Mouse (Mus musculus): ENCODE results near the gene Tesc. TPM values are rescaled to one million over a fixed set of nuclear protein-coding genes. Genes with fewer than 3 reads are reported as not detected.

The Tesc gene
- total RNA-seq, 2 experiments from 2014 or later, result 3.7 to 5.4 TPM

DNA sequence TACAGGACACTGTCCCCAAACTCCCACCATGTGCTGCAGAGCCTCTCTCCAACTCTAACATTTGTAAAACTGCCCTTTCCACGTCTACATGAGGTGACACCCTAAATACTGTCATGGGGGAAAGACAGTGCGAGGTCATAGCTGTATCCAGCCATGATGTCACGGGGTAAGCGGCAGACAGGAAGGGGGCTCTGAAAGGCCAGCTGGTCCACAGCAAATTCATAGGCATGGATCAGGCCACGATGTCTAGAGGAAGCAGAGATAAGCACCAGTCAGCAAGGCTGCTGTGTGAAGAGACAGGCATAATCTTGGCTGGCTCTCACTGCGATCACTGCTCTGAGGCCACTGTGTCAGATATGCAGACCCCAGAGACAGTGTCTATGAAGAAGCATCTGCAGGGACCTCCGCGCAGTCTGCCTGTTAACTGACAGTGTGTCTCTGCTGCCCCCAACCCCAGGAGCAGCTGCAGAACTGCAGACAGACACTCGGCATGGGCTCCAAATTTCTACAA, 40.5 kb downstream of the Tesc start:
- no peak for DNase-seq
- intact Hi-C loops (cut with DNase I), result loop anchor here (2.0 to 10.0 kb wide), 2 partner anchors 63 to 563 kb away; no protein-coding TSS in a partner anchor

DNA sequence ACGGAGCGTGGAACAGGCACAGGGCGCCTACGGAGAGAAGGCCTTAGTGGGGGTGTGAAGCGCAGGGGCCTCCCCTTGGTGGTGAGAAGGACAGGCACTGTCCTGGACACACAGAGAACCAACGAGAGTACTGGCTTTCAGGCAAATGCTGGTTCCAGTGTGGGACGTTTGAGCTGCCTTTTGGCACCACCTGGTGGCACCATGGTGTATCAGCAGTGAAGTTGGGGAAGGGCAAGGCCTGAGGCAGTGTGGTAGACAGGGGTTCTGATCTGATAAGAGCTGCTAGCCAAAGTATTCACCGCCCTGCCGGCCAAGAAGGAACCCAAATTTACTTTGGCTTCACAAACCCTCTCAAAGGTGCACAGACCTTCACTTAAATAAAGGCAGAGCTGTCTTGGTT, 41.8 kb downstream of the Tesc start:
- peak; percentile 79 for DNase-seq
- intact Hi-C loops (cut with DNase I), result loop anchor here (2.0 to 10.0 kb wide), 2 partner anchors 65 to 565 kb away; no protein-coding TSS in a partner anchor

DNA sequence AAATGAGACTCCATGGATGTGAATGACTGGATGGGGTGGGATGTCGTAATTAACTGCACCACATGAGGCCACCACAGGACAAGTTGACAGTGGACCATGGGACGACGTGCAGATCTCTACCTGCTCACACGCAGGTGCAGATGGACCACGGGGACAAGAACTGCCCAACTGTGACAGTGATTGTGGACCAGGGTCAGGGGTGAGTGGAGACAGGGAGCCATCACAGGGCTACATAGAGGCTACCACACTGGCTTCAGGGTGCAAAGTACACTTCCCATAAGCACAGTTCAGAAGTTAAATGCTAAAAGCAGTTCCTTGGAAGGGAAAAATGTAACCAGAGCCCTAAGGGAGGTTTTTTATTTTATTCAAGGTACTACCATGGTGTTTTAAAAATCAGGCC, 44.2 kb downstream of the Tesc start:
- DNase-seq, result no peak
- intact Hi-C loops (cut with DNase I), result no loop called here

DNA sequence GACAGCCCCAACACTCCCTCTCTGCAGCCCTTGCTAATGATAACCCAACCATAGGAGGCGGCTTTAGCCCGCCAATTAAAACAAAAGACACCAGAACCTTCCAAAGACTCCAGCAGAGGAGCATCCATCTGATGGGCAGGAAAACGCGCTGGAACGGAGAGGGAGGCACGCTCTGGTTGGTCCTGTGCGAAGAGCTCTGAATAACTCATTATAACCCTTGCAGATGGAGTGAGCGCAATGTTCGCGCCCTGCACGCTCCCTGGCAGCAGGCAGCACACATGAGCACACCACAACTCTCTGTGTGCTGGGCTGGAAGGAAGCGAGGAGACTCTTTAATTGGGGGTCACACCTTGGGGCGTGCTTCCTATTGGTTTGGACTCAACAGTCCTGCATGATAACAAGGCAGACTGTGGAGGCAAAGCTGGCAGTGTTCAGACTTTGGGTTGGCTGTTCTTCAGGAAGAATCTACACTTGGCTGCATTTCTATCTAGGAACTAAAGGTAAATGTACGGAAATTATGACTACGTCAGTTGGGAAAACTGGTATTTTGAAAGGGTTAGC, 45.8 kb downstream of the Tesc start:
- intact Hi-C loops (cut with DNase I), result no loop called here
- DNase-seq, result peak; percentile 64

DNA sequence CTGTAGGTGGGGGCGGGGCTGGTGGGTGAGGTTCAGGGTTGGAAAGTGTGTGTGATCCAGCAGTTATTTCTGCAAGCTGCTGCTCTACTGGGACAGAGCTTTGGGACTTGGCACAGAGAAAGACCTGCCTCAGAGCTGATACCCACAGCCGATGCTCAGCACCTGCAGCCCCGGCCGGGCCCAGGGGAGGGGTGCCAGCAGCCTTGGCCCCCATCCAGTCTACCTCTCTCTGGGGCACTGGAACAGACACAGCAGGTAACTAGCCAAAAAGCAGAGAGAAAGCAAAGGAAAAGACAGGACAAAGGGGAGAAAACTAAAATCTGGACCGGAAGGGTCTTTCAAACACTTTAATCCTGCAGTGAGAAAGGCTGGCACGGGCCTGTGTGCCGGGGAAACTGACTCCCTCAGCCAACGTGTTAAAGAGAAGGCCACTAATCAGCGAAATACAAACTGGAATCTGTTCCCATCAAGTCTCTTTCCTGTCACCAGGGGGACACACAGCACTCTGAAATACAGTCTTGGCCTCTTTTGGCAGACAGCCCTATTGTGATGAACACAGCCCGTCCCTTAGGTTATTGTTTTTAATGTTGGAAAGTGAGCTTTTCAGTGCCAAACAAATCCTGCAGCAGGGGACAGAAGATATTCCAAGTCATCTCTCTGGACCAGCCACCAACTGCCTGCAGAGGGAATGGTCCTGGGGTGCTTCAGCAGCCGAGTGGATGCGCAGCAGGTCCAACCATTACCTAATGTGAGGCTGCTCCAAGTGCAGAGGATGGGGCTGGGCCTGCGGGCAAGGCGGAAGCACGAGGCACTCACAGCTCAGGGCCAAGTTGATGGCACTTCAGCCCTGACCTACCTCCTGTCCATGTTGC, 49.4 kb downstream of the Tesc start:
- peak; percentile 72 for DNase-seq
- intact Hi-C loops (cut with DNase I), result no loop called here

DNA sequence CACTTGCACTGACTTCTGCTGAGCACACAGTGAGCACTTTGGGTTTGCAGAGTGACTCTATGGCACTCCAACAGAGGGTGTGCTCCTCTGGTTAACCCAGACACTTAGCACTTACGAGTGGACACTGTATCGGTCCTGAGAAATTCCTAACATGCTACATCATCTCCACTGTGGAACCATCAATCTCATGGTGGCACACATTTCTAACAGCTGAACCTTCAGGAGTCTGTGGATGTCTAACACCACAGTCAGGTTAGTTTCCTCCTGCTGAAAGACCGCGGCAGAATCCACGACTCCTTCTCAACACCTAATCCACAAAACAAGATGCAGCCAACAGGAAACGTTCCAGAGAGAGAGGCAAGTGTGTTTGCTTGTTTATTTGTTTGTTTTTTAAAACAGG, 51.0 kb downstream of the Tesc start:
- intact Hi-C loops (cut with DNase I), result no loop called here
- no peak for DNase-seq

DNA sequence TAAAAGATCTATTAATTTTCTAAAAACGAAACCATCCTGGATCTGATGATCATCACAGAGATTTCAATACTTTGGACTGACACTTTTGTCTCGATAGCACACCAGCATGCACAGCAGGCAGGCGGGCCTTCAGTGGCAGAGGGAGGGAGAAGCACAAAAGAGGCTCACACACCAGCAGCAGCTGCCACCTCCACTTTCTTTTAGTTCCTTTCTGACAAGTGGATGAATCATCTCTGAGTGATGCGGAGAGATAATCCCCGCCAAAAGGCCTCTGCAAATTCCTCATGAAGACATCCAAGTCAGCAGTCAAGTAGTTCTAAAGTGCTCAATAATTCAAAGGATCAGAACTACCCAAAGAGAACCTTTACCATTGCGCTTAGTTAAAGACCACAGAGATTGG, 51.8 kb downstream of the Tesc start:
- intact Hi-C loops (cut with DNase I), result no loop called here
- no peak for DNase-seq

DNA sequence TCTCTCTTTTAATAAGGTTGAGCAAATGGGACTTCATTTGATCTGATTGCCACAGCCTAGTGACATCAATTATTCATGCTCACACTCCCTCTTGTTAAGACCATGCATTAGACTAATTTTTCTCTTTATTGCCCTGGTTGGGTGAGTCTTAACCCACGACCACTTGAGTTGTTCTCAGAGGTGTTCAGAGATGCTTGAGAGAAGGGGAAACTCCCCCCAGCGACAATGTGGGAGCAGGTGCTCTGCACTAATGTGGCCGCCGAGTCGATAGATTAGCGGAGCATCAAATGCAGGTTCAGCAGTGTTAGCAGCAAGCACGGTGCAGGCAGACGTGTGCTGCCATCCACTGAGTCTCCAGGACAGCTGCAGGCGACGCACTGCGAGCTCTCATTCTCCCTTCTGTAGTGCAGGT, 52.3 kb downstream of the Tesc start:
- intact Hi-C loops (cut with DNase I), result no loop called here

DNA sequence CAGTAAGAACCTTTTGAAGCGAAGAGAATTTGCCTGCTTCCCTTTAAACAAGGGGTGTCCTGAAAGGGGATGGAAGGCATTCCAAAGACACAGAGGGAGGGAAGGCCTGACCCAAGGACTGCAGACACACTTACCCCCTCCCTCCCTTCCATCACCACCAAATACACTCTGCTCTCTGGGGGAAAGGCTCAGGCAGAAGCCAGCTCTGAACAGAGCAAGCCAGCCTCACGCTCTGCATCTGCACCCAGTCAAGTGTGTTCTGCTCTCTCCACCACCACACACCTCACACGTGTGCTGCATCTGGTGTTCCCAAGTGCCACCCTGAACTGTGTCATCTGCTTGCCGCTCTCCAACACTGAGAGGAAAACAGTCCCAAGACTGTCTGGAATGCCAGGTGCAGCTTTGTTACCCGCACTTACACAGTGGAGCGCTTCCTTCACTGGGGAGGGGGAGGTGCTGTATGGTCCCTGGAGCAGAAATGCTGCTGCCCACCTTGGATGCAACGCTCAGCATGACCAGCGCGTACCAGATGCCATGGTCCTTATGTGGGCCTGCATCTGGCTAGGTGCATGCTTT, 53.9 kb downstream of the Tesc start:
- DNase-seq, result no peak
- intact Hi-C loops (cut with DNase I), result no loop called here

More for the DNA sequence above, 52.3 kb downstream of the Tesc start:
- no peak for DNase-seq

DNA sequence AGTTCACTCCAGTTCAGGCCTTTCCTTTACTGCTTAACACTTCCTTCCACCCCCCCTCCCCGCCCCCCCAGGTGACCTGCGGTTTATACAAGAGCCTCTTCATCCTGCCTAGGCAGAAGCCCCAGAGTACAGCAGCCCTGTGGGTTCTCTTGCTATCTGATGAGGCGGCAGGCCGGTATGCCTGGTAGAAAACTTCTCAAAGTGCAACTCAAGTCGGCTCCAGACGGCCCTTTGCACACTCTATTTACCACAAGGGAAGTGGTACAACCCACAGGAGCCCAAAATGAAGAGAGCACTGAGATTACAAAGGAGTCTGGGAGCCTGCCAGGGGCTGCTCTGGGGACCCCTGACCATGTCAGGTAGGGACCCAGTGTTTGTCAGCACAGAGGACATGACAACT, 54.5 kb downstream of the Tesc start:
- no peak for DNase-seq
- intact Hi-C loops (cut with DNase I), result no loop called here

DNA sequence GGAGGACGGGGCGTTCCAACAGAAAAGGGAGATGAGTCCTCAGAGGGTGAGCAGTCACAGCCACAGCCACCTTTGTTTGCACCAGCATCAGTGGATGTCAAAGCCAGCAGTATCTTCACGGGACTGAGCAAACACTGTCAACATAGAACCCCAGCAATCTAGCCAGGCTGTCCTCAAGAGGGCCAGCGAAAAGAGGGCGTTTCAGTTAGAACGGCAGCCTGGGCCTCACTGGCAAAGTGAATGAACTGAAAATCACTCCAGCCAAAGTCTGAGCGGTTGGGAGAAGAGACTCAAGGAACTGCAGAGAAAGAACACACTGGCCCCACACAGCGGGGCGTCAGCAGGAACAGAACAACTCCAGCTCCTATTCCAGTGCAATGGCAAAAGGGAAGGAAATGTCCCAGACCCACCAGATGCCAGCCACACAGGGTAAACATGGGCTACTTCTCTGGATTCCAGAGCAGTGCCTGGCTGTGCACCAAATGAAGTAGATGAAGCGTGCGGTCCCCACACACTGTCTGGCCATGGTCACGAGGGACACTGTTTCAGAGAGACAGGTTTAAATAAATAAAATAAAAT, 55.6 kb downstream of the Tesc start:
- peak; percentile 65 for DNase-seq
- intact Hi-C loops (cut with DNase I), result no loop called here

DNA sequence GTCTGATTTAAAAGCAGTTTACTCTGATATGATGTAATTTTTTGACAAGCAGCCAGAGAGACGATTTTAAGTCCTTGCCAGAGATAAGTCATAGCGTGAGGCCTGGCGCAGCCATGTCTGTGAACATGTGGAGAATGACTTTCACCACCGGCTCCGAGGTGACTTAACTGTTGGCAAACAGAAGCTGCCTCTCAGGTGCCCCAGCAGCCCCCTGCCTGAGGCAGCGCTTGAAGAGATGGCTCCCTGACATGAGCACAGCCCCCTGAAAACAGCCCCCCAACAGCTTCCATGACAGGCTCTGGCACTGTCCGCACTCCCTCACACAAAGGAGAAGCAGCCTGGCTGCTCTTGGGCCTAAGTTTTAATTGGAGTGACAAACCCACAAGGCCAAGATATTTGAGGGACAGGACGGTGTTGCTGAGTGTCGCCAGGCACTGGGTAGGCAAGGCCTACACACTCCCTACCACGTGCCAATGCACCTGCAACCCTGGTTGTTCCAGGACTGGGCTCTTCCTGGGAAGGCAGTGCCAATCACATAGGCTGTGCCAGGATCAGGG, 56.7 kb downstream of the Tesc start:
- intact Hi-C loops (cut with DNase I), result no loop called here

DNA sequence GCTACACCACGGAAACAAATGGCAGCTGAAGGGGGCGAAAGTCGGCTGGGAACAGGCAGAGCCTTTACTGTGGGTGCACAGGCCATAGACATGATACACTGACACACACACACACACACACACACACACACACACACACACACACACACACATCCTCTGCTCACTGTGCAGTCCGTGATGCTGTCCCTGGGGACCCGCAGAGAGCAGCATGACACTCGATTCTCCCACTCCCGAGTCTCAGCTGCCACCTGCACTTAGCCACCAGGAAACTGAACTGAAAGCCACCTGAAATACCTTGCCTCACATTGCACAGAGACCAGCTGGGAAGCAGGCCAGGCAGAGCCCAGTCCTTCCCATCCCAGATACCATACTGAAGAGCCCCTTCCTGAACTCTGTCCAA, 57.8 kb downstream of the Tesc start:
- intact Hi-C loops (cut with DNase I), result no loop called here
- DNase-seq, result no peak

More for the DNA sequence above, 56.7 kb downstream of the Tesc start:
- peak; percentile 57 for DNase-seq

DNA sequence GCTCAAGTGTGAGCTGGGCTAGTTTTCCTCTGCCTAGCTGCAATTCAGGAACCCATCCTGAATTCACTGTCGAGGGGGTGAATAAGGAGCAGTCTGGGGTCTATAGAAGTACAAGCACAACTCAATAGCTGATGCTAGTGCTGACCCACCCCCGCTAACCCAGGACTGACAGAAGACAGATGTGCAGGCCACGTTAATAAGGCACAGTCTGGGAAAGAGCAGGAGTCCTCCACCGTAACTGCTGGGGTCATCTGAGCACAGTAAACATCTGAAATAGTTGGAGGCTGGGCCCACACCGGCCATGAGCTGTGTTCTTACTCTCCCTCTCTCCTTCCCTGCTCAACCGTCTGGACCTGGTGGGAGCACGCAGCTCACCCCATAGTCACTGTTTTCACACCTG, 59.4 kb downstream of the Tesc start:
- DNase-seq, result no peak
- intact Hi-C loops (cut with DNase I), result no loop called here

DNA sequence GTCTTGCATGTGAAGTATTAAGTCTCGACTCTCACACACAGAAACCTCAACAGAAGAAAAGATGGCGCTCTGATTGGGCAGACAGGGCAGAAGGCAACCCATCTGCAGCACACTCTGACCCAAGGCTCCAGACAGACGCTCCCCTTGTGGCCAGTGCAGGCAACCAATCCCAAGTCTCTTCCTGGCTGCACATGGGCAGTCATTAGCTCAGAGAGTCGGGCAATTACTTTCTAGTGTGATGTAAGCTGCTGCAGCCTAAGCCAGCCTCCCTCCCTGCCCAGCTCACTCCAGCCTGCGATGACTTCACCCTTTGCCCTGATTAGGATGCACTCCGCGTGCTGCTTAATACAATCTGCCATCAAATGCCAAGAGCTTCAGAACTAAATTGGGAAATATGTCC, 61.6 kb downstream of the Tesc start:
- DNase-seq, result peak; percentile 63
- intact Hi-C loops (cut with DNase I), result no loop called here

DNA sequence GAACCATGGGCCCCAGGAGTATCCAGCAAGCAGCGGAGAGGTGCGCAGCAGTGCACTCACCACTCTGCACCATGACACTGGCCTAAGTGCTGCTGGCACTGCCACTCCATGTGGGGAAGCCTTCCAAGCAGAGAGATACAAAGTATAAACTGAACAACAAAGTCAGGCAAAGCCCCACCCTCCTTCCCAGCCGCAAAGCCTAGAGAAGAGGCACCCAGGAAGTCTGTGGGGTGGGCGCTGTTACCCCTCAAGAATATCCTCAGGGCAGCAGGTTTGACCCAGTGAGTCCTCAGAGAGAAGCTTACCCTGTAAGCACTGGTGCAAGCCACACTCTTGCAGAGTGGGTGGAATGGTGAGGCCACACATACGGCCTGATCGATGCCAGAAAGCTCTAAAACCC, 62.6 kb downstream of the Tesc start:
- DNase-seq, result no peak
- intact Hi-C loops (cut with DNase I), result no loop called here

DNA sequence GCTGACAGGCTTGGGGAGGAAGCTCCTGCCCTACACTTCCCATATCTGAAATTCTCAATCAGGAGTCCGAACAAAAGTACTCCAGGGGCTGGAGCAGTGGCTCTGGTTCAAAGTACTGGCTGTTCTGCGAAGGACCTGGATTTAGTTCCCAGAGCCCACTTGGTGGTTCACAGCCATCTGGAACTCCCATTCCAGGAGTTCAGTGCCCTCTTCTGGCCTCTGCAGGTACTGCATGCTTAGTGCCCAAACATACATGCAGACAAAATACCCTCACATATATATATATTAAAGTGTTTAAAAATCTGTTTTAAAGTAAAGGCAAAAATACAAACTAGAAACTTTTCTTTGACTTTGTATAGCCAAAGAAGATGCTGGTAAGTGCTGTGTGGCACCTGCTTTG, 63.3 kb downstream of the Tesc start:
- DNase-seq, result no peak
- intact Hi-C loops (cut with DNase I), result no loop called here

DNA sequence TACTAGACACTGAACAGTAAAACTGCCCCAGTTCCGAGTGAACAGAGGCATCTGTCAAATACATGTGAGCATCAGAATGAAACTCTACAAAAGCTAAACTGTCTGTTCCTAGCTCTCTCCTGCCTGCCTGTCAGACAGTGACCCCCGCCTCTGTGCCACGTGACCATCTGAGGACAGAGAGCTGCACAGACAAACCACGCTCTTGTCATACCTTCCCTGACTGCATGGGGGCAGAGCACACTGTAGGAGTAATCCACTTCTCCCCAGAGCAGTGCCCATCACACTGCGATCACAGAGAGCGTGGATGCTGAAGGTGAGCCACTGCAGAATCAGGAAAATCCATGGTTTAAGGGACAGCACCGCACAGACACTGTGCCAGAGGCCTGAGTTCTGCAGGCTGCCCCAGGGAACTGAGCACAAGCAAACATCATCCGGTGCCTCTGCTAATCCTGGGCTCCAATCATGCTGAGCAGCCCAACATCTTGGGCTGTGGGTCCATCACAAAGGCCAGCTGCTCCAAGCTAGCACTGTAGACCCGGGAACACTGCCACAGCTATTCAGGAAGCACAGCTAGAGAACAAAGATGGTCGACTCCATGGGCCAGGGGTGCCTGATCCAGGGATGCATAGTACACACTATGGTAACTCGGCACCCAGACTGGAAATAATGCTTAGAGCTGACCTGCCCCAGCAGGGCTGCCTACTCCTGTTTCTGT, 65.9 kb downstream of the Tesc start:
- intact Hi-C loops (cut with DNase I), result no loop called here

DNA sequence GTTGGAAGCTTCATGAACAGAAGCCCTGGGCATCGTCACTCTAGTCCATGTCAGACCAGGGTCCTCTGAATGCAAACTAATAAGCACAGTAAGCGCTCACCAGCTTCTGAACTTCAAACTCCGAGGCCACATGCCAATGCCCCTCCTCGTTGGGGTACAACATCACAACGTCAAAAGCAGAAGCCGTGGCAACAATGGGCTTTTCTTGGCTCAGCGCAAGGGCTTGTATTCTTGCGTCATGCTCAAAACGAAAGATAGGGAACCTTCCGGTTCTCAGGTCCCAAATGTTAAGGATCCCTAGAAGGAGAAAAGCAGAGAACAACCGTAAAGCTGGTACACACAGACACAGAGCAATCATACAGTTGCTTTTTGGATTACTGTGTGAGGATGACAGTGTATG, 67.9 kb downstream of the Tesc start:
- no peak for DNase-seq
- intact Hi-C loops (cut with DNase I), result no loop called here

More for the DNA sequence above, 65.9 kb downstream of the Tesc start:
- peak; percentile 61 for DNase-seq

DNA sequence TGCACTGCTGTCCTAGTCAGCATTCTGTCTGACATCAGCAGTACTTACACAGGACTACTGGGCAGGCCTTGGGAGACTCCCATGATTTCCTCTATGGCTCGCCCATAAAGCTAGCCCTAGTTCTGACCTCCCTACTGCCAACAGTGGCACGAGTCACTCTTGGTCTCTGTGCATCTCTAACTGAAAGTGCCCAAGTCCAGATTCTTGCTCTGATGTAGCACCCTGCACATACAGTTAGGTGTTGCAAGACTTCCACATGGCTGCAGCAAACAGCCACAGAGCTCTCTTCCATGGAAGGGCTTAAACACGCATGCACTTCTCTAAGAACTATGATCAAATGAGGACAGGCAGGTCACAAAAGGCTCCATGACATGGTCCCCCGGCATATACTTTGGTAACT, 68.3 kb downstream of the Tesc start:
- DNase-seq, result no peak
- intact Hi-C loops (cut with DNase I), result no loop called here

Measured in left cerebral cortex, postnatal 4 days (tissue).